Mouse (Mus musculus) adrenal gland, adult 18-20 months (tissue): ENCODE measurements around the gene AI597479. TPM values are rescaled to one million over a fixed set of nuclear protein-coding genes. Genes with fewer than 3 reads are reported as not detected.

ENCODE experiments used
- DNase-seq, 2 experiments: peaks; one replicate each; pipeline ENCODE4 v3.0.0; 2021 to 2022; ENCODE audit warnings: low spot score in 2 of 2
- total RNA-seq, 2 experiments: library from RNA; stranded (reverse); gene quantifications; 1 replicate in 1 of 2; 2 replicates in 1 of 2; pipeline ENCODE4 v1.2.3; 2021

Gene AI597479
- total RNA-seq, 2 experiments from 2014 or later, result 18.8 to 19.4 TPM

- no peak for DNase-seq
These were observed 59.4 kb downstream of the AI597479 start for GRCm38 (mm10) chr1:43157907-43158306.

DNA sequence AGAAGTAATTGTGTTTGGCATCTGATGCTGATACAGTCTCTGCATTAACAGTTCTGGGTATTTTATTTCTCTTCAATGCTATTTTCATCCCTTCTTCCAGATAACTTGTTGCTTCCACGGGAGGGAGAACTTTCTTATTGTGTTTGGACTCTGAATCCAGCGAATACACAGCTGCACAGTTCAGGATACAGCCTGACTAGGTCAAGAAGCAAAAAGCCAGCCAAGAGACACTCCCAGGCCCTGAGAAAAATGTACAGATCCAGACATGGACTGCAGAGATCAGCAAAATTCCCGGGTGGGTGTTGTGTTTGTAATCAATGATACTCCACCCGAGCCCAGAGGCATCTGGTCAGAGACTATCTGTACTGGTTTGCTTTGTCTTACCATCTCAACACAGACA is 60.9 kb downstream of the AI597479 start:
- DNase-seq, result no peak

- DNase-seq, result no peak
These were observed 63.9 kb downstream of the AI597479 start for GRCm38 (mm10) chr1:43162394-43162793.

- DNase-seq, result no peak
These were observed 64.6 kb downstream of the AI597479 start for GRCm38 (mm10) chr1:43163084-43163466.

GRCm38 (mm10) chr1:43163467-43164418 is 65.2 kb downstream of the AI597479 start:
- DNase-seq, result peak; percentile 50 to 63

DNA sequence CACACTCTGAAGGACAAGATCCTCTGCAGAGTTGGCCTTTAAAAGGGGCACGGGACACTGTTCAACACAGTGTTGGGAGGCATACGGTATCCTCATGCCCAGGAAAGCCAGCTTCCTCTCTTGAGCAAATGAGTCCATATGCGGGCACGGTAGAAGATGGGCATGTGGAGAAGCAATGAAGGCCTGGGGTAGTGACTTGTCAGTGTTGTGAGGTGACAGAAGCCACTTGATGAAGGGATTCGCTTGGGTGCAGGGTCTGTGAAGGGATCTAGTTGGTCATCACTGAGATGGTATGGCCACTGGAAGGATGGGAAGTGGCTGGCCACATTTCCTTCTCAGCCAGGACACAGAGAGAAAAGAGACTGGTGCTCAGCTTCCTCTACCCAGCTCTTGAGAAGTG is 66.1 kb downstream of the AI597479 start:
- no peak for DNase-seq

Other genes with a start within 250 kb of the AI597479 start
- gene Mrps9, start 247.5 kb upstream of the AI597479 start, total RNA-seq, result 10 to 100 TPM; 59.4 to 61.4 TPM
- 1 to 10 TPM; 1.7 to 4.3 TPM for gene Gpr45, start 145.8 kb upstream of the AI597479 start, total RNA-seq
- gene Tgfbrap1, start 73 bp upstream of the AI597479 start, total RNA-seq, result 10 to 100 TPM; 26.8 to 31.6 TPM
- gene Fhl2, start 98.3 kb downstream of the AI597479 start, total RNA-seq, result 10 to 100 TPM; 20.8 to 31.8 TPM